8 mouse cellular contexts compared by ENCODE assay signal in the genomic region with DNA sequence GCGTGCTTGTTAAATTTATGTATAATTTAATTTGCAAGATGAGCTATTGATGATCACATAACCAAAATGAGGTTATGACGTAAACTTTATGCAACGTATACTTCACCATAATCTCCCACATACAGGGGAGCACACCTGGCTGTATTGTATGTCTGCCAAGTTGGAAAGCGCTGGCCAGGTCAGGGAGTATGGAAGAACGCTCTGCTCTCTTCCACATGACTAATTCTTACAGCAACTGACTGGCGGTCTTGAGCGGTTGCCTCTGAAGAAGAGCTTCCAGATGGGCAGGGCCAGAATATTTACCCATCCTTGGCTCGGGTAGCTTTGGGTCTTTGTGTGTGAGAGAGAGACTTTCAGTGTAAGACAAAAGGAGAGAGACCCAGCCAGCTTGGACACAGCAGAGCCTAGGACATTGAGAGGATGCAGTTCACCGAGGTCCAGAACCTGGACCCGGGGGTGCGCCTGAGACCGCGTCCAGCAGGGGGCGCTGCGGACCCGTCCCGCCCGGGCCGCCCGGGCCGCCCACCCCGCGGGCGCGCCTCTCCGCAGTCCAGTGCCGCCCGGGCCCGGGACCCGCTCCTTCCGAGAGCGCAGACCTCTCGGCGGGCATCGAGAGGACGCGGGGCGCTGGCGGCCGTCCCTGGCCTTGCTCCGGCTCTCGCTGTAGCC. TPM values are rescaled to one million over a fixed set of nuclear protein-coding genes. Genes with fewer than 3 reads are reported as not detected.
A peak's percentile ranks its signal among the peaks of the same experiment; 100 is the strongest.
DNase-seq lines count a peak whose midpoint lies in the region; ATAC-seq lines count a peak whose summit lies in the region.

A gene (plus strand): TSS at position 543 of the 669 bp plus-strand sequence.

- DNase-seq in NIH3T3 (ENCODE audit: low read depth) = peak; percentile 78
- peak; percentile 79 to 84 for DNase-seq in cerebellum, postnatal 25 days
- peak; percentile 69 to 72 for DNase-seq in gastrocnemius, adult 8-10 months (ENCODE audit: low spot score in 2 of 2)
- DNase-seq in left cerebral cortex, postnatal 10 days (ENCODE audit: extremely low spot score in 1 of 2, low spot score in 2 of 2) = peak; percentile 13 to 84
- DNase-seq in right cerebral cortex, postnatal 10 days (ENCODE audit: low spot score in 2 of 2) = peak; percentile 62 to 75
- peak; percentile 64 for DNase-seq in urinary bladder, postnatal 10 days (ENCODE audit: low spot score)

- no peaks in the 10 kb centered on the region for H3K9me3 ChIP-seq in hindbrain, embryonic 15.5 days

- WGBS in hindbrain, embryonic 15.5 days = 18% methylated on average over 22 of the region's 42 CpGs

- peaks cover 28% of the 10 kb centered on the region; the same call in 1 of the 2 replicates for H3K27me3 ChIP-seq in hindbrain, embryonic 15.5 days

- H3K4me3 ChIP-seq in hindbrain, embryonic 15.5 days = peak within 1 kb of the TSS; percentile 66

- H3K27ac ChIP-seq in hindbrain, embryonic 15.5 days (replicated peaks) = no peak within 1 kb of the TSS

- H3K36me3 ChIP-seq in hindbrain, embryonic 15.5 days = no peaks in the 10 kb centered on the region

- peaks cover 16% of the 10 kb centered on the region for H3K4me1 ChIP-seq in hindbrain, embryonic 15.5 days (replicated peaks)

- peak; percentile 85 for ATAC-seq in hindbrain, embryonic 15.5 days (ENCODE audit: low FRiP score, low read depth)
- peak; percentile 72 for ATAC-seq in megakaryocyte, adult 5-6 weeks (ENCODE audit: poor library complexity, severe bottlenecking)

- peak within 1 kb of the TSS; percentile 90 for H3K4me2 ChIP-seq in hindbrain, embryonic 15.5 days

- intact Hi-C loops in left cerebral cortex, postnatal 10 days (cut with DNase I) = loop anchor here (2.0 to 5.0 kb wide), 3 partner anchors 76 to 286 kb away; no protein-coding TSS in a partner anchor

- peak within 1 kb of the TSS; percentile 68 for H3K9ac ChIP-seq in hindbrain, embryonic 15.5 days

RNA-seq across cellular contexts. Expression of the gene that starts here (rescaled TPM):
- 1 to 10 TPM; 2.8 to 6.1 (median 4.4) TPM for total RNA-seq in gastrocnemius, adult 8-10 months (2022)
- 2.8 and 3.1 TPM in 2 replicates for polyA plus RNA-seq in hindbrain, embryonic 15.5 days (2015; fragmentation: Nextera tagmentation; extraction: Ambion mirVana)
- 1 to 10 TPM; 6.9 to 8.2 TPM for total RNA-seq in left cerebral cortex, postnatal 10 days (2021)
- 0.87 TPM in 1 of 2 replicates, not detected in the other for total RNA-seq in megakaryocyte, adult 5-6 weeks (2015)
- total RNA-seq in megakaryocyte, adult 5-6 weeks (2017) = 0.04 and 0.28 TPM in 2 replicates

Comparison
In these comparisons a context has a peak if more than half of its experiments do, and no peak if none do; other contexts are left out.
1. Peak in ATAC-seq in megakaryocyte, adult 5-6 weeks; RNA of the gene not detected or under 1 TPM.